Mouse (Mus musculus) ES-E14 (cell line): ENCODE data around the gene Pla2g7. TPM values are rescaled to one million over a fixed set of nuclear protein-coding genes. Genes with fewer than 3 reads are reported as not detected.

ENCODE experiments used
- DNase-seq: peaks from one replicate; pipeline ENCODE4 v3.0.0-alpha.2; 2013; ENCODE audit warnings: low read depth, low spot score
- H3K27ac ChIP-seq: 2 replicates; pipeline ENCODE4 v1.5.1; 2012; ENCODE audit warnings: low read depth, mild to moderate bottlenecking, low read length, moderate library complexity, mixed read lengths; ENCODE audit not compliant: poor library complexity, insufficient read depth, severe bottlenecking
- H3K36me3 ChIP-seq: 2 replicates; pipeline ENCODE4 v1.6.1; 2012; ENCODE audit warnings: mild to moderate bottlenecking, low read length, moderate library complexity, mixed read lengths; ENCODE audit not compliant: control insufficient read depth, poor library complexity, insufficient read depth, severe bottlenecking
- H3K4me1 ChIP-seq, 2 experiments: fragments of 150-350 bp in 1 of 2; sonication (generic) in 1 of 2; 2 replicates each; pipeline ENCODE4 v1.6.1; 2012; ENCODE audit warnings: low read length in 2 of 2, mild to moderate bottlenecking in 1 of 2, mixed read lengths in 1 of 2; ENCODE audit not compliant: control insufficient read depth in 2 of 2, insufficient read depth in 2 of 2, poor library complexity in 1 of 2
- H3K4me3 ChIP-seq, 2 experiments: fragments of 150-350 bp in 1 of 2; sonication (generic) in 1 of 2; 2 replicates each; pipeline ENCODE4 v1.5.1; 2012; ENCODE audit warnings: low read length in 2 of 2, low read depth in 1 of 2, mild to moderate bottlenecking in 1 of 2, mixed read lengths in 1 of 2; ENCODE audit not compliant: insufficient read depth in 1 of 2, poor library complexity in 1 of 2, severe bottlenecking in 1 of 2
- H3K9ac ChIP-seq: 2 replicates; pipeline ENCODE4 v1.6.1; 2012; ENCODE audit warnings: low read depth, mild to moderate bottlenecking, low read length, mixed read lengths; ENCODE audit not compliant: poor library complexity, insufficient read depth, severe bottlenecking
- H3K9me3 ChIP-seq: fragments of 150-350 bp; sonication (generic); 2 replicates; pipeline ENCODE4 v1.6.1; 2012; ENCODE audit warnings: low read depth, mild to moderate bottlenecking, low read length; ENCODE audit not compliant: control insufficient read depth, insufficient read depth
- CHD2 ChIP-seq: IDR thresholded peaks from 2 replicates; pipeline ENCODE4 v1.6.1; 2014; ENCODE audit warnings: mild to moderate bottlenecking, low read depth, low read length, inconsistent platforms
- HCFC1 ChIP-seq: IDR thresholded peaks from 2 replicates; pipeline ENCODE4 v1.6.1; 2012; ENCODE audit warnings: low read length, inconsistent platforms, borderline replicate concordance; ENCODE audit not compliant: insufficient read depth
- MAFK ChIP-seq: IDR thresholded peaks from 2 replicates; pipeline ENCODE4 v1.6.1; 2014; ENCODE audit warnings: mild to moderate bottlenecking, low read depth, low read length, inconsistent platforms; ENCODE audit not compliant: insufficient read depth
- ZC3H11A ChIP-seq: IDR thresholded peaks from 2 replicates; pipeline ENCODE4 v1.6.1; 2012; ENCODE audit warnings: low read depth, mild to moderate bottlenecking, inconsistent platforms, low read length, borderline replicate concordance
- ZNF384 ChIP-seq: IDR thresholded peaks from 2 replicates; pipeline ENCODE4 v1.6.1; 2012; ENCODE audit warnings: low read depth, low read length, inconsistent platforms
- in situ Hi-C, 2 experiments: fragments of 600-800 bp; cut with MboI; formaldehyde crosslinking; loops; one replicate each; pipeline ENCODE4 v1.15.1; 2025; ENCODE audit warnings: low sequenced_read_pairs in 2 of 2, inconsistent platforms in 1 of 2; ENCODE audit not compliant: unreplicated experiment in 2 of 2
- total RNA-seq: library from RNA; depleted of rRNA; stranded (reverse); fragments of 300-350 nt; gene quantifications from 2 replicates; pipeline ENCODE4 v1.2.3, GENCODE M21; 2012

Gene Pla2g7
- total RNA-seq, 1 experiment = 5.7 TPM

DNA sequence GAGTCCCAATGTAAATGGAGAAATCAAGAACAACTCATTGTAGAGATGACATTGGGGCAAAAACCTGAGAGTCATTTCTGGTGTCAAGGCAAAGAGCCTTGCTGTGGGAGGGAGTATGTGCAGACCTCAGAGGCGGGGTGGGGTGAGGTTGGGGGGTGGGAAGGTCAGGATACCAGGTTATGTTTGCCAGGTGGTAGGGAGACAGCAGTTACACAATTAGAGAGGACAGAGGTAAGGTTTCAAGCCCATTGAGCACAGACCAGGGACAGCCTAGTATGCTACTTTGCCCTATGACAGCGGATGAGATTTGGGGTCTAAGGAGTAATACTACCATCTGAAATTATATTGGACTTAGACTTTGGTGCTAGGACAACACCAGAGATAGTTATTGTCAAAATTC lies 19.4 kb downstream of the Pla2g7 start:
- Histone ChIP-seq H3K27ac (no peak overlapping the region), H3K4me3 (no peak overlapping the region), H3K4me1 (0 out of 4 replicates have a peak, but pooled peaks cover 0 to 3% of the 10 kb centered on the region in 2 experiments), H3K36me3 (no peaks in the 10 kb centered on the region), H3K9me3 (no peaks in the 10 kb centered on the region), H3K9ac (no peak overlapping the region)
- in situ Hi-C loops = no loop called here
- DNase-seq = no peak
- TF ChIP-seq HCFC1 (no peak), CHD2 (no peak), ZNF384 (no peak), MAFK (no peak), ZC3H11A (no peak)

DNA sequence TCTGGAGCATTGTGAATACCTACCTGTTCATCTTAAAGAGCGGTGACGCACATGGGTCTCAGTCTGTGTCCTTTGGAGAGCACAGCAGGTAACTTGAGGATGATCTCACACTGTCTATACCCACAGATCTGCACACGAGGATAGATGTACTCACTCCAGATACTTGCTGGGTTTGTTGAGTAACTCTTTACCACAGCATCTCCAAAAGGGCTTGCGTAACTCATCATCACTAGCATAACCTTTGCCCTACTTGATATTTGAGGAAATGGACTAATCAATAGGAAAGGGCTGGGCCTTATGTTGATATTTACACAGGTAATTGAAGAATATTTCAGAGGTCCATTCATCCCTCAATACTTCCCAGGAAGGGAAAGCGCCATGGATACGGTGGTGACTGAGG lies 21.9 kb downstream of the Pla2g7 start:
- H3K4me3 ChIP-seq = no peak overlapping the region
- TF ChIP-seq ZNF384 (no peak), CHD2 (no peak), MAFK (no peak), ZC3H11A (no peak), HCFC1 (no peak)
- in situ Hi-C loops = no loop called here

DNA sequence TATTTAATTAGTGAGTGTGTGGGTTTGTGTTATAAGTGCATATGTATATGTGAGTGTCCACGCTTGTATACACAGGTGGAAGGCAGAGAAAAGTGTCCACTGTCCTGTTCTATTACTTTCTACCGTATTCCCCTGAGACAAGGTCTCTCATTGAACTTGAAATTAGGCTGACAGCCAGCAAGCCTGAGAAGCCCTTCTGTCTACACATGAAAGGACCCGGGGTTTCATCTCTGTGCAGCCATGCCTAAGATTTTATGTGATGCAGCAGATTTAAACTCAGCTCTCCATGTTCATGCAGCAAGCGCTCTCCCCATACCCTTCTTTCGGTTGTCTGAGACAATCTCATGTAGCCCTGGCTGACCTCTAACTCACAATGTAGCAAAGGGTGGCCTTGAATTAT lies 22.6 kb downstream of the Pla2g7 start:
- TF ChIP-seq CHD2 (no peak), ZNF384 (no peak), HCFC1 (no peak), MAFK (no peak), ZC3H11A (no peak)
- H3K4me1 ChIP-seq = peaks cover 2 to 8% of the 10 kb centered on the region in 2 experiments; a peak in 1 of 4 replicates
- DNase-seq = no peak
- no peaks in the 10 kb centered on the region for H3K9me3 ChIP-seq
- H3K36me3 ChIP-seq = no peaks in the 10 kb centered on the region
- no peak overlapping the region for H3K4me3 ChIP-seq
- in situ Hi-C loops = no loop called here
- H3K27ac ChIP-seq = no peak overlapping the region
- H3K9ac ChIP-seq = no peak overlapping the region

More for the DNA sequence above, 21.9 kb downstream of the Pla2g7 start:
- Histone ChIP-seq H3K9me3 (no peaks in the 10 kb centered on the region), H3K9ac (no peak overlapping the region), H3K4me1 (peaks cover 2 to 8% of the 10 kb centered on the region in 2 experiments; a peak in 1 of 4 replicates), H3K27ac (no peak overlapping the region), H3K36me3 (no peaks in the 10 kb centered on the region)
- no peak for DNase-seq

- no peak overlapping the region for H3K4me3 ChIP-seq
- no peak for TF ChIP-seq CHD2
- TF ChIP-seq MAFK = no peak
- no peak for TF ChIP-seq ZNF384
- no peak for TF ChIP-seq ZC3H11A
- no peak for TF ChIP-seq HCFC1
- H3K9me3 ChIP-seq = no peaks in the 10 kb centered on the region
- DNase-seq = no peak
- no peaks in the 10 kb centered on the region for H3K36me3 ChIP-seq
- no peak overlapping the region for H3K27ac ChIP-seq
- peaks cover 2 to 8% of the 10 kb centered on the region in 2 experiments; a peak in 1 of 4 replicates for H3K4me1 ChIP-seq
- no peak overlapping the region for H3K9ac ChIP-seq
- in situ Hi-C loops = no loop called here
Measured at GRCm38 (mm10) chr17:43592296-43593291, 24.7 kb downstream of the Pla2g7 start.
